Mouse (Mus musculus) erythroblast, embryonic 14.5 days (primary cell): ENCODE results near the gene Mymx. TPM values are rescaled to one million over a fixed set of nuclear protein-coding genes. Genes with fewer than 3 reads are reported as not detected.

Experiments used
- H3K27me3 ChIP-seq: 2 replicates; pipeline ENCODE4 v1.6.1; 2012; ENCODE audit warnings: inconsistent platforms; ENCODE audit not compliant: control insufficient read depth
- H3K36me3 ChIP-seq: 2 replicates; pipeline ENCODE4 v1.6.1; 2012; ENCODE audit warnings: mild to moderate bottlenecking, inconsistent platforms; ENCODE audit not compliant: control insufficient read depth
- H3K4me1 ChIP-seq: 2 replicates; pipeline ENCODE4 v1.6.1; 2012; ENCODE audit warnings: inconsistent platforms; ENCODE audit not compliant: control insufficient read depth
- H3K4me3 ChIP-seq: replicated peaks from 2 replicates; pipeline ENCODE3; 2012; ENCODE audit warnings: moderate library complexity, mild to moderate bottlenecking, inconsistent platforms
- H3K9me3 ChIP-seq: 2 replicates; pipeline ENCODE4 v1.6.1; 2012; ENCODE audit warnings: low read length, inconsistent platforms, mixed read lengths; ENCODE audit not compliant: control insufficient read depth
- GATA1 ChIP-seq: IDR thresholded peaks from 2 replicates; pipeline ENCODE4 v1.6.1; 2012; ENCODE audit warnings: low read length, inconsistent platforms, mixed read lengths
- TAL1 ChIP-seq: IDR thresholded peaks from 3 replicates; pipeline ENCODE4 v1.6.1; 2012; ENCODE audit warnings: low read length, inconsistent platforms, mixed read lengths
- polyA plus RNA-seq: library from polyadenylated mRNA; stranded (reverse); fragments of >175 nt; gene quantifications from 2 replicates; pipeline ENCODE4 v1.2.3, GENCODE M21; 2012

Gene Mymx
- polyA plus RNA-seq, 1 experiment, result 0.44 TPM

DNA sequence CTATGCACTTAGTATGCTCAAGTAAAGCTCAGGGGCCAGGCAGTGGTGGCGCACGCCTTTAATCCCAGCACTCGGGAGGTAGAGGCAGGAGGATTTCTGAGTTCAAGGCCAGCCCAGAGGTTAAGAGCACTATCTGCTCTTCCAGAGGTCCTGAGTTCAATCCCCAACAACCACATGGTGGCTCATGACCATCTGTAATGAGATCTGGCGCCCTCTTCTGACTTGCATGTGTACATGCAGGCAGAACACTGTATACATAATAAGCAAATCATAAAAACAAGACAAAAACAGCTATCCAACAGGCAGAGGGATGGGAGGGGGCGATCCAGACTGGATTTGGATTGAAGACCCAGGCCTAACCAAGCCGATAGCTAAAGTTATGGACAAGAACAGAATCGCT, 23.1 kb downstream of the Mymx start:
- H3K4me1 ChIP-seq, result peaks cover 63% of the 10 kb centered on the region
- H3K4me3 ChIP-seq, result no peak overlapping the region
- H3K36me3 ChIP-seq, result peaks cover 11% of the 10 kb centered on the region
- H3K27me3 ChIP-seq, result no peaks in the 10 kb centered on the region
- TF ChIP-seq GATA1 (no peak), TAL1 (no peak)
- H3K9me3 ChIP-seq, result no peaks in the 10 kb centered on the region

DNA sequence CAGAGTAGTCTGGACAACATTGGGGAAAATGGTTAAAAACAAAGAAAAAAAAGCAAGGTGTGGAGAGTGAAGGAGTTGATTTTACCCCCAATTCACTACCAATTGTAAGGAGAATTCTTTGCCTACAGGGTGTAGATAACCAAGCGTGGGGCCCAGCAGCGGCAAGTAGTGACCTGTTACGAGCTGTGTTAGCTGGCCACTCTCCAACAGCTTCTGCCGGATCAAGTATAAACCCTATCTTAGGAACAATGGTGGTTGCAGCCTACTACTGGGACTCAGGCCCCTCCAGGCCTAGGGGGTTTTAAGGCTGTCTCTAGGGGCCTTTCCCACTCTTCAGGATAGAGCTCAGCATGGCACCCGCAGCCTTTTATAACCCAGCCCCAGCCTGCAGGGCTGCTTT, 23.7 kb downstream of the Mymx start:
- peaks cover 5% of the 10 kb centered on the region for H3K36me3 ChIP-seq
- peaks cover 63% of the 10 kb centered on the region for H3K4me1 ChIP-seq
- TF ChIP-seq TAL1 (no peak), GATA1 (no peak)

GRCm38 (mm10) chr17:45575123-45575897, 26.6 kb downstream of the Mymx start:
- no peak for TF ChIP-seq GATA1
- H3K4me1 ChIP-seq, result peaks cover 57% of the 10 kb centered on the region
- no peak overlapping the region for H3K4me3 ChIP-seq
- no peaks in the 10 kb centered on the region for H3K27me3 ChIP-seq
- H3K36me3 ChIP-seq, result peaks cover 15% of the 10 kb centered on the region
- H3K9me3 ChIP-seq, result no peaks in the 10 kb centered on the region

More for the DNA sequence above, 23.7 kb downstream of the Mymx start:
- Histone ChIP-seq H3K9me3 (no peaks in the 10 kb centered on the region), H3K27me3 (no peaks in the 10 kb centered on the region), H3K4me3 (no peak overlapping the region)

GRCm38 (mm10) chr17:45574129-45574761, 27.7 kb downstream of the Mymx start:
- Histone ChIP-seq H3K27me3 (no peaks in the 10 kb centered on the region), H3K4me1 (peaks cover 51% of the 10 kb centered on the region), H3K9me3 (no peaks in the 10 kb centered on the region), H3K4me3 (peak overlapping the region; percentile 76), H3K36me3 (peaks cover 25% of the 10 kb centered on the region)
- no peak for TF ChIP-seq GATA1

GRCm38 (mm10) chr17:45573780-45574123, 28.1 kb downstream of the Mymx start:
- H3K36me3 ChIP-seq, result peaks cover 30% of the 10 kb centered on the region
- no peaks in the 10 kb centered on the region for H3K27me3 ChIP-seq
- H3K4me3 ChIP-seq, result peak overlapping the region; percentile 76
- TF ChIP-seq TAL1 (no peak), GATA1 (no peak)
- H3K4me1 ChIP-seq, result peaks cover 49% of the 10 kb centered on the region
- no peaks in the 10 kb centered on the region for H3K9me3 ChIP-seq

GRCm38 (mm10) chr17:45573087-45573779, 28.7 kb downstream of the Mymx start, which contains the start of gene Hsp90ab1:
TSS of gene Hsp90ab1 (minus strand) at chr17:45573271.
- no peaks in the 10 kb centered on the region for H3K27me3 ChIP-seq
- peaks cover 50% of the 10 kb centered on the region for H3K4me1 ChIP-seq
- TF ChIP-seq TAL1, result no peak
- no peak for TF ChIP-seq GATA1
- H3K9me3 ChIP-seq, result no peaks in the 10 kb centered on the region
- H3K4me3 ChIP-seq, result peak within 1 kb of the TSS; percentile 76
- H3K36me3 ChIP-seq, result peaks cover 35% of the 10 kb centered on the region

- Histone ChIP-seq H3K4me1 (peaks cover 49% of the 10 kb centered on the region), H3K36me3 (peaks cover 44% of the 10 kb centered on the region), H3K9me3 (no peaks in the 10 kb centered on the region), H3K27me3 (no peaks in the 10 kb centered on the region), H3K4me3 (peak overlapping the region; percentile 76)
- no peak for TF ChIP-seq TAL1
- no peak for TF ChIP-seq GATA1
Observed at GRCm38 (mm10) chr17:45572103-45573086, 29.5 kb downstream of the Mymx start.

DNA sequence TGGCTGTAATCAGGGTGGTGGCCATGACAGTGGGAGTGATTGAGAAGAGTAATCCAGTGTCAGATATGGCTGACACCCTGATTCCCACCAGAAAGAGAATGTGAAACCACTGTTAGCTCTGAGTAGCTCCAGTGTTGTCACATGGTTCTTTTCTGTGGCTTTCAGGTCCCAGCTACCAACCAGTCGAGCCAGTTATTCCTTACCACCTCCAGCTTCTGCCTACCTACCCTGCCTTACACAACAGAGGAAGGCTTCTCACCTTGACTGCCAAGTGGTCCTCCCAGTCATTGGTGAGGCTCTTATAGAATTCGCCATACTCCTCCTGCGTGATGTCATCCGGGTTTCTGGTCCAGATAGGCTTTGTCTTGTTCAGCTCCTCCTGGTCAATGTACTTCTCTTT, 31.9 kb downstream of the Mymx start:
- H3K27me3 ChIP-seq, result no peaks in the 10 kb centered on the region
- H3K9me3 ChIP-seq, result no peaks in the 10 kb centered on the region
- peaks cover 63% of the 10 kb centered on the region for H3K4me1 ChIP-seq
- no peak for TF ChIP-seq GATA1
- no peak for TF ChIP-seq TAL1
- no peak overlapping the region for H3K4me3 ChIP-seq
- H3K36me3 ChIP-seq, result peaks cover 65% of the 10 kb centered on the region
